Mouse (Mus musculus): ENCODE measurements around the gene Catsper2. TPM values are rescaled to one million over a fixed set of nuclear protein-coding genes. Genes with fewer than 3 reads are reported as not detected.
A peak's percentile ranks its signal among the peaks of the same experiment; 100 is the strongest.

The Catsper2 gene
- total RNA-seq (2017) = 3.2 TPM in 1 of 2 replicates, not detected in the other

DNA sequence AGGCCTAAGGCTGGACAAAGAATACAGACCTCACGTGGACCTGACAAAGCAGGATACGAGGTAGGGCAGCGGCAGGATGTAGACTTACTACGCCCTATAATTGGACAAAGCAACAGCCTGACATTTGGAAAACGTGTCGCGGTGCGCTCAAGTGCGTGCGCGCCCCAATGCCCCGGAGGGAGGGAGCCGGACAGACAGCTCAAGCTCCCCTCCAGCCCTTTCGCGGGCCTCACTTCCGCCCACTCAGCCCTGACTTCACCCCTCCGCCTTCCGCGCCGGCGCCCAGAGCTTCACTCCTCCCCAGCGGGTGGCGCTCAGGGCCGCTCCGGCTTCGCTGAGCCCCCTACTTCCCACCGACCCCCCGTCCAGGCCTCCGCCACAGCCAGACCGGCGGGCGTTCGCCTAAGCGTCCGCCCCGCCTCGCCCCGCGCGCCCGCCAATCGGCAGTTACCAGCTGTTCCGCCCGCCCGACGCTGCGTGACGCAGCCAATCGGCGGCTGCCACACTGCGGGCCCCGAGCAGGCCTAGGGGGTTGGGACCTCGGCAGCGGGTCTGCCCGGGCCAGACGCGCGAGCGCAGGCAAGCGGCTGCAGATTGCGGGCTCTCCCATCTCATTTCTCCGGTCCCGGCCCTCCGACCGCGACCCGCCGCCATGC is at the start of gene Catsper2, which contains the start of gene Pdia3:
Gene Catsper2 (minus strand): TSS at position 406 of the 656 bp plus-strand sequence.
Gene Pdia3 (plus strand): TSS at position 389 of the 656 bp plus-strand sequence.
- ATAC-seq (replicated peaks; ENCODE audit: low read depth, poor library complexity, severe bottlenecking) = peak; percentile 92

- ATAC-seq (replicated peaks; ENCODE audit: low read depth, poor library complexity, severe bottlenecking) = no peak
Measured at GRCm38 (mm10) chr2:121460071-121460470, 46.5 kb upstream of the Catsper2 start.

GRCm38 (mm10) chr2:121456692-121457642 is 43.4 kb upstream of the Catsper2 start, which contains the start of gene Serinc4:
TSS of gene Serinc4 (minus strand) at chr2:121456781.
- ATAC-seq (replicated peaks; ENCODE audit: low read depth, poor library complexity, severe bottlenecking) = peak; percentile 96

DNA sequence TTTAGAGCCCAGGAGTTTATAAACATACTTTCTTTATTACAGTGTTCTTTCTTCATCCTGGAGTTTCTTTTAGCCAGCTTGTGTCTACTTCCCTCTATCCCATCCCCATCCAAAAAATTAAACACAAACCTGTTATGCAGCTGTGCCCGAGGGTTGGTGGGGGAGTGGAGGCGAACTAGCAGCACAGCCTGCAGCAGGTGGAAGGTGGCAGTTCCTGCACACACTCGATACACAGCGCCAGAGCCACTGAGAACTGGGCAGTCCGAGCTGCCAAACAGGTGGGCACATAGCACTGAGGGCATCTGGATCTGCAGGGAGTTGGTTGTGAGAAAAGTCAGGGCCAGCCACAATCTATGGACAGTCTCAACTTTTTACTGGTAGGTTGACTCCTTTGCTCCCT is 41.9 kb upstream of the Catsper2 start:
- ATAC-seq (replicated peaks; ENCODE audit: low read depth, poor library complexity, severe bottlenecking) = no peak

- no peak for ATAC-seq (replicated peaks; ENCODE audit: low read depth, poor library complexity, severe bottlenecking)
Measured at GRCm38 (mm10) chr2:121453917-121454316, 40.3 kb upstream of the Catsper2 start.

GRCm38 (mm10) chr2:121452990-121453389 is 39.4 kb upstream of the Catsper2 start, which contains the start of gene Hypk:
TSS of gene Hypk (plus strand) at chr2:121453290.
- no peak for ATAC-seq (replicated peaks; ENCODE audit: low read depth, poor library complexity, severe bottlenecking)

GRCm38 (mm10) chr2:121452361-121452760 is 38.8 kb upstream of the Catsper2 start:
- no peak for ATAC-seq (replicated peaks; ENCODE audit: low read depth, poor library complexity, severe bottlenecking)

DNA sequence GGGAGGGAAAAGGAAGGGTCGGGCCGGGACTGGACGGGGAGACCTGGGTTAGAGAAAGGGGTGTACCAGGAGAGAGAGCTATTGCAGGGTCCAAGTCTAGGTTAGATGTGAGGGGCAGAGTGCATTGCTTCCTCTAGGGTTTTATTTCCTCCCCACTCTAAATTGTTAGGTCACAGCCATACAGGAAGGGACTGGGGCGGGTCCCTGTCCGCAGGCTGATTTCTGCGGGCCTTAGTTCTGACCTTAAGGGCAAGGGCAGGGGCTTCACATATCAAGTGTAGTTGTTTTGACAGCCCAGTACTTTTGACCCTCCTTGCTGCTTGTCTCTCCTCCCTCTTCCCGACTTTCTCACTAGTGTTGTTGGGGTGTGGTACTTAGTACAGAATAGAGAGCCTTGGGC is 36.5 kb upstream of the Catsper2 start:
- 0 out of 2 replicates have a peak, but pooled peaks have one; percentile 9 for ATAC-seq (replicated peaks; ENCODE audit: low read depth, poor library complexity, severe bottlenecking)

DNA sequence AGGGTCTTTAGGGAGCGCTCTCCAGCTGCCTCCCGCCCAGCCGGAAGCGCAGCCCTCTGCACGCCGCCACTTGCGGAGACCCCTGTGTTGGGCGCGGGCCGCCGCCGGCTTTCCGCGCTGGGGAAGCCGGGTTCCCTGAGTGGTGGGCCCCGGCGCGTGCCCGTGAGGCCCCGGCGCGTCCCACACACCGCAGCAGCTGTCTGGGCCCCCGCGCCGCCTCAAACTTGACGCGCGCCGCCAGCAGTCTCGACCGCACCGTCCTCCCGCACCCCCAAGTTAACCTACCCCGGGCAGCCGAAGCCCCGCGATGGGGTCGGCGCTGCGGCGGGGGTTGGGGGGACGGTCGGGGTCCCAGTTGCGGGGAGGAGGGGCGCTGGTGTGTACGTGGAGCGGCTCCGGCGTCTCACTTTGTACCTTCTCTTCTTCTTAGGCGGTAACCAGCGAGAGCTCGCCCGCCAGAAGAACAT is 36.0 kb upstream of the Catsper2 start:
- ATAC-seq (replicated peaks; ENCODE audit: low read depth, poor library complexity, severe bottlenecking) = no peak

- peak; percentile 88 for ATAC-seq (replicated peaks; ENCODE audit: low read depth, poor library complexity, severe bottlenecking)
Measured at GRCm38 (mm10) chr2:121448739-121449535, 35.3 kb upstream of the Catsper2 start, which contains the start of gene Serf2. TSS of gene Serf2 (plus strand) at chr2:121449195.

DNA sequence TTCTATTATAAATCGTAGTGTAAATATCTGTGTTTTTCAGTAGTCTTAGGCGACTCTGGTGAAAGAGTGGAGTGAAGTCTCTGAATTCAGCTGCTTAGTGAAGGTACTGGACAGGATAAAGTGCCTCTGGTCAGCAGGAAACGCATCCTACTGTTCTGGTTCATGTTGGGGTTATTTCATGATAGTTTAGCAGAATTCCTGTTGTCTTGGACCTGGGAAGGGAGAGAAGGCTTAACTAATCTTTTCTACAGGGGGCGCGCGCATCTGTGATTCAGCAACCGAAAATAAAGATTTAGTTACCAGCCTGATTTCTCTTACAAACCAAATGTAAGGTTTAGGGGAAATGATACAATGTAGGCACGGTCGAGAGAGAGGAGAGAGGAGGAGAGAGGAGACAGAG is 34.5 kb upstream of the Catsper2 start:
- ATAC-seq (replicated peaks; ENCODE audit: low read depth, poor library complexity, severe bottlenecking) = no peak

DNA sequence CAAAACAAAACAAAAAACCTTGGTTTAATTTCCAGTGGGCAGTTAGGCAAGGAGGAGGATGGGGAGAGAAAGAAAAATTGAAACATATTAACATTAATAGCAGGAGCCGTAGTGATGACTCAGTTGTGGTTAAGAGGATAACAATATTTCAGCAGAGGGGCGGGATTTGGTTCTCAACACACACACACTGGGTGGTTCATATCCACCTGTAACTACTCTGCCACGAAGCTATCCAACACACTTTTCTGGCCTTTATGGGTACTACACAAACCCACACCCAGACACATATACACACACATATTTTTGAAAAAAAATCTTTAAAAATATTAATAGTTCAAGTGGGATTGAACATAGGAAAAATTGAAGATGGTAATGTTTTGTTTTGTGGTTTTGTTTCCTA is 33.4 kb upstream of the Catsper2 start:
- no peak for ATAC-seq (replicated peaks; ENCODE audit: low read depth, poor library complexity, severe bottlenecking)

- no peak for ATAC-seq (replicated peaks; ENCODE audit: low read depth, poor library complexity, severe bottlenecking)
Measured at GRCm38 (mm10) chr2:121446506-121446905, 32.9 kb upstream of the Catsper2 start.

DNA sequence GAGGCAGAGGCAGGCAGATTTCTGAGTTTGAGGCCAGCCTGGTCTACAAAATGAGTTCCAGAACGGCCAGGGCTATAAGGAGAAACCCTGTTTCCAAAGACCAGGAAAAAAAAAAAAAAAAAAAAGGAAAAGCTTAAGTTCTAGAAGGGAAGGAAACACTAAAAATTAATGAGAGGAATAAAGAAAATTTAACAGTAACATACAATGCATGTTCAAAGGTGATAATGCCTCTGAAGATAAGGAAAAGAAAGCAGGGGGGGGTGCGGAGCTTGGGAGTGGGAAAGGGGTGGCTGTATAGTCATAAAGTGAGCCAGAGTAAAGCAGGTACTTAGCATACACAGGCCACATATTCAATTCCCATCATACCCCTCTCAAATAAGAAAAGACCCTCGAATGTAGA is 31.5 kb upstream of the Catsper2 start:
- ATAC-seq (replicated peaks; ENCODE audit: low read depth, poor library complexity, severe bottlenecking) = no peak

DNA sequence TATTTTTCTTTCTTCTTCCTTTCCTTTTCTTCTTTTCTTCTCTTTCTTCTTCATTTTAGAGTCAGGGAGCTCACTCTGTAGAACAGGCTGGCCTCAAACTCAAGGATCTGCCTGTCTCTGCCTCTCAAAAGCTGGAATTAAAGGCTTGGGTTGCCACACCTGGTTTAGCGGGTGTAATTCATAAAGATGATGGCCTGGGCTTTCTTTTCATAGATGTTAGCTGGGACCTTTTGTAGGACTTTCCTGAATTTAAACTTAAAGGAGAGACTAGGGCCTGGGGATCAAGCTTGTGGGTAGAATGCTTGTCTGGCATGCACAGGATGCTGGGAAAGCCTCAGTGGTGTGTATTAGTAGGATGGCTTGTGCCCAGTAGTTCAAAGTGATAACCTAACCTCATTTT is 30.6 kb upstream of the Catsper2 start, which contains the start of gene Ell3:
Gene Ell3 (minus strand): TSS at position 101 of the 400 bp plus-strand sequence.
- ATAC-seq (replicated peaks; ENCODE audit: low read depth, poor library complexity, severe bottlenecking) = no peak

GRCm38 (mm10) chr2:121443068-121443349 is 29.4 kb upstream of the Catsper2 start:
- ATAC-seq (replicated peaks; ENCODE audit: low read depth, poor library complexity, severe bottlenecking) = no peak

DNA sequence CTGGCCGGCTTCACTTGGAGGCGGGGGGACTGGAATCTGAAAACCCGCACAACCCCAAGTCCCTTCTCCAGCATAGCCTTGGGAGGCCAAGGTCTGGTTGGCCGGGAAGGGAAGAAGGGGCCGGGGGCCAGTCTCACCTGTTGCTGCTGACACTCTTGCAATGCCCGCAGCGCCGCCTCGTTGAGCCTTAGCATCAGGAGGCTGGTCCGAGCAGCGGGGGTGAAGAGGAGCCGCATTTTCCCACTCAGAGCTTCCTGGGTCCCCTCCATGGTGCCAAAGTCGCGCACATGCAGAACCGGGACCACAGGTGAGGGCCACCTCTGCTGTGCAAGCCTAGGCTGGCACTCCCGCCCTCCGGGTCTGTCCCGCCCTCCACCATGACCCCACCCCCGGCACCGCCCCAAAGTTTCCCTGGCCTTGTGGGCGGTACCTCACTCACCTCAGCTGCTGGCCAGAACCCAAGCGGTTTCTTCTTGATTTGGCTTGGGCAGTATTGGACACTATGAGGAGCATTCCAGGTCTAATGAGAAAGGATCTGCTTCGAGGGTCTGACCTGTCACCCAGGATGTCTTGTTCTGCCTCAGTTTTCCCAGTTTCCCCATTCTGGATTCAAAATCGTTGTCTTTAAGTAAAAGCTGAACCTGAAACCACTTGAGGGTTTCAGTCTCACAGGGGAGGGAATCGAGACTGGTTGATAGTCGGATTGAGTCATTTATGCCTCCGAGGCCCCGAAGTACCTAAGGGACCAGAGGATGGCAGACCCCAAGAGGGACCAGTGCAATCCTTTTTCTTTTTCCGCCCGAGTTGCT is 28.9 kb upstream of the Catsper2 start:
- ATAC-seq (replicated peaks; ENCODE audit: low read depth, poor library complexity, severe bottlenecking) = peak; percentile 79

- 0 out of 2 replicates have a peak, but pooled peaks have one; percentile 20 for ATAC-seq (replicated peaks; ENCODE audit: low read depth, poor library complexity, severe bottlenecking)
Measured at GRCm38 (mm10) chr2:121441800-121442199, 28.2 kb upstream of the Catsper2 start.
